Mouse (Mus musculus) megakaryocyte-erythroid progenitor cell, adult 5 weeks (primary cell): Measurements from ENCODE around the gene Synpo2. TPM values are rescaled to one million over a fixed set of nuclear protein-coding genes. Genes with fewer than 3 reads are reported as not detected.

ENCODE experiments used
- polyA plus RNA-seq: library from polyadenylated mRNA; stranded (reverse); fragments of >175 nt; gene quantifications from 2 replicates; pipeline ENCODE4 v1.2.3, GENCODE M21; 2012

Gene Synpo2
- 0.91 and 0.99 TPM in 2 replicates for polyA plus RNA-seq

DNA sequence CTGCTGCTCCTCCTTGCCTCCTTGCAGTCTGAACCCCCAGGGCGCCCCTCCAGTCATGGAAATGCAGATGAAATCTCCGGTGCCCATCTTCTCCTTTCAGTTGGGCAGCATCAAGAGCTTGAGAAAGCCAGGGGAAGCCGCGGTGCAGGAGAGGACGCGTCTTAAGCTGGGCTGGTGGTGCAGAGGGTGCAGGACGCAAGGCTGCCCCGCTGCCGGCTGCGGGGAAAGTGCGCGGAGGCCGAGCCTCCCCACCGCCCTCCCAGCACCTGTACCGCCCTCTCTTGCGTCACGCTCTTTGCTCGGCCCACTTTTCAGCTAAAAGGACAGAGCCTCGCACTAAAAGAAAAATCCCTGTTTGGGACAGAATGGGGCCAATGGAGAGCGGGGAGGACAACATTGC is at the start of gene Synpo2:
Synpo2 (minus strand) TSS at position 229 of the 400 bp plus-strand sequence.

DNA sequence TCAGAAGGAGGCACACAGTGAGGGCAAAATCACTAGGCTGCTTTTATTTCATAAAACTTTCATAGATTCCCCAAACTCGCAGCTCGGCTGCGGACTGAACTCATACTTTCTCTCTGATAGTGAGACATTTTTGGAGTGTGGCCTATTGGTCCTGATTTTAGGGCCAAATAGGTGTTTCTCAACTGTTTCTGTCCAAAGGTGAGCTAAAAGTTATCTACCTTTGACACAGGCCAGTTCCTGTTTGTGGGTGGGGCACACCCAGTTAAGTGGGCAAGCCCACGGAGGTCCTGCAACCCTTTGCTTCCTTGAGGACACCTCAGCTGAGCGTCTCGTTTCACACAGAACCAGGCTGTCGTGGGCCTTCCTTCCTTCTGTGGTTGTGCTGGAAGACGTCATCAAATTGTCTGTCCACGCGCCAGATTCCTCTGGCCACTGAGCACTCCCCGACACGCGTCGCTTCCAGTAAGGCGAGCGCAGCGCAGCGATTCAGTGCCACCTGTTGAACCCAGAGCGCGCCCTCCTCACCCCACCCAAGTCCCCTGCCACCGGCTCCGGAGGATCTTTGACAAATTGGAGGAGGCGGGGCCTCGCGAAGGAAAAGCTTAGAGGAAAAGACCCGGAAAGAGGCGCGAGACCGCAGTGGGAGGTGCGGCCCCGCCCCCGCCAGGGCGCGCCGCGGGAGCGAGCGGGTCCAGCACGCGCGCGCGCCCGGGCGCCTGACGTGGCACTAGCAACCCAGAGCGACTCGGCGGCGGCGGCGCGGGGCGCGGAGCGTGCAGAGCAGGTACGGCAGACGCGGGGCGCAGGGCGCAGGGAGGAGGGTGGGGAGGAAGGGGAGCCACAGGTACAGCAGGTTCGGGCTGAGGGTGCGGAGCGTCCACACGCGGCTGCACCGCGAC is 31.1 kb upstream of the Synpo2 start, which contains the start of gene Sec24d:
Sec24d (plus strand) TSS at position 703 of the 899 bp plus-strand sequence.

DNA sequence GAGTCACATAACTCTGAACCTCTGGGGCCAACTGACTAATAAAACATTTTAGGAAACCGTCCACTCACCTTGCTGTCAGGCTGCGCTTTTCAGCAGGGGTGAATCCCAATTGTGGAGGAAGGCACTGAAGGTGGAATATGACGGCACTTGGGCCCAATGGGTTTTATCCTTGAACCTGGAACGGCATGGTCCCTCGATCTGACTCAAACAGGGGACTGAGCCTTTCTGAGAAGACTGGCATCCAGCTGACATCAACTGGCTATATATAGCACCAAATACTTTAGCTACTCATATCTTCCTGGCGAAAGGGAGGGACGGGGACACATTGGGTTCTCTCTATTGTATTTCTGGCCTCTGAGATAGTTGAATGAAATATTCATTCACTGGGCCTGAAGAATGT is 201.2 kb downstream of the Synpo2 start, which contains the start of gene Myoz2:
Myoz2 (minus strand) TSS at position 264 of the 400 bp plus-strand sequence.

Other genes with a start within 250 kb of the Synpo2 start
- not detected in 2 replicates for gene Myoz2, start 201.1 kb downstream of the Synpo2 start, polyA plus RNA-seq
- gene Sec24d, start 31.3 kb upstream of the Synpo2 start, polyA plus RNA-seq = 87.6 and 115 TPM in 2 replicates
- gene Mettl14, start 150.0 kb upstream of the Synpo2 start, polyA plus RNA-seq = 10.6 and 11.3 TPM in 2 replicates
- gene Prss12, start 210.8 kb upstream of the Synpo2 start, polyA plus RNA-seq = not detected in 2 replicates